Mouse (Mus musculus) embryonic facial prominence, embryonic 13.5 days (tissue): ENCODE data around the gene Klk1b26. TPM values are rescaled to one million over a fixed set of nuclear protein-coding genes. Genes with fewer than 3 reads are reported as not detected.
"Not testable (repeated sequence)": the region's sequence is repeated elsewhere in the genome, so short reads cannot be mapped to it uniquely, and the experiment has no call there.

Experiments
- ATAC-seq: fragments of 200-750 bp; cut with Nextera tagmentation; 2 replicates; pipeline ENCODE4 v1.8.0; 2017; ENCODE audit warnings: low read depth; ENCODE audit not compliant: insufficient number of reproducible peaks, insufficient read depth, low FRiP score, low TSS enrichment
- H3K27ac ChIP-seq: fragments of 300-500 bp; sonication (generic); 2 replicates; pipeline ENCODE4 v1.5.1; 2015; ENCODE audit warnings: moderate library complexity, mild to moderate bottlenecking, inconsistent platforms
- H3K27me3 ChIP-seq: fragments of 300-500 bp; sonication (generic); 2 replicates; pipeline ENCODE4 v1.6.1; 2015; ENCODE audit warnings: mild to moderate bottlenecking, inconsistent platforms
- H3K36me3 ChIP-seq: fragments of 300-500 bp; sonication (generic); 2 replicates; pipeline ENCODE4 v1.6.1; 2015; ENCODE audit warnings: mild to moderate bottlenecking, inconsistent platforms
- H3K4me1 ChIP-seq: fragments of 300-500 bp; sonication (generic); 2 replicates; pipeline ENCODE4 v1.6.1; 2015; ENCODE audit warnings: inconsistent platforms
- H3K4me2 ChIP-seq: fragments of 300-500 bp; sonication (generic); 2 replicates; pipeline ENCODE4 v1.6.1; 2015; ENCODE audit warnings: moderate library complexity, mild to moderate bottlenecking, inconsistent platforms
- H3K4me3 ChIP-seq: fragments of 300-500 bp; sonication (generic); 2 replicates; pipeline ENCODE4 v1.5.1; 2015; ENCODE audit warnings: mild to moderate bottlenecking, inconsistent platforms
- H3K9ac ChIP-seq: fragments of 300-500 bp; sonication (generic); 2 replicates; pipeline ENCODE4 v1.6.1; 2015; ENCODE audit warnings: mild to moderate bottlenecking, inconsistent platforms
- H3K9me3 ChIP-seq: fragments of 300-500 bp; sonication (generic); 2 replicates; pipeline ENCODE4 v1.6.1; 2016; ENCODE audit warnings: inconsistent platforms
- WGBS: fragments of 180-500 bp; shearing (Covaris S2); methylation state at CpG from one replicate; pipeline ENCODE4 v1.1.7; 2015; ENCODE audit warnings: mixed read lengths; 5-methylcytosine and 5-hydroxymethylcytosine counted together
- polyA plus RNA-seq: library from polyadenylated mRNA; unstranded; fragments of >200 nt; fragmentation: Nextera tagmentation; extraction: Ambion mirVana; gene quantifications from 2 replicates; pipeline ENCODE4 v1.2.1, GENCODE M21; 2015

Gene Klk1b26
- polyA plus RNA-seq = not detected in 2 replicates

- H3K4me2 ChIP-seq, H3K4me3 ChIP-seq, H3K36me3 ChIP-seq, ATAC-seq, H3K27me3 ChIP-seq, H3K9me3 ChIP-seq, H3K9ac ChIP-seq, H3K4me1 ChIP-seq, H3K27ac ChIP-seq: not testable (repeated sequence)
Measured at GRCm38 (mm10) chr7:44011868-44012267, at the start of gene Klk1b26. Gene Klk1b26 (plus strand): TSS chr7:44012168.

- no peak for ATAC-seq
- no peak within 1 kb of the TSS for H3K9ac ChIP-seq
- H3K4me1 ChIP-seq = no peaks in the 10 kb centered on the region
- 63% methylated on average over 3 of the region's 3 CpGs for WGBS
- H3K36me3 ChIP-seq = no peaks in the 10 kb centered on the region
- H3K27me3 ChIP-seq = no peaks in the 10 kb centered on the region
- no peak within 1 kb of the TSS for H3K4me3 ChIP-seq
- no peak within 1 kb of the TSS for H3K4me2 ChIP-seq
- no peaks in the 10 kb centered on the region for H3K9me3 ChIP-seq
- no peak within 1 kb of the TSS for H3K27ac ChIP-seq
Measured at GRCm38 (mm10) chr7:43966451-43966850, 45.5 kb upstream of the Klk1b26 start, which contains the start of gene Klk1b1. Gene Klk1b1 (plus strand): TSS chr7:43966751.

GRCm38 (mm10) chr7:43967058-43967457, 44.9 kb upstream of the Klk1b26 start:
- 77% methylated on average over 3 of the region's 3 CpGs for WGBS
- Histone ChIP-seq H3K27ac (no peak overlapping the region), H3K9ac (no peak overlapping the region), H3K4me2 (no peak overlapping the region), H3K4me3 (no peak overlapping the region), H3K27me3 (no peaks in the 10 kb centered on the region), H3K36me3 (no peaks in the 10 kb centered on the region), H3K9me3 (no peaks in the 10 kb centered on the region), H3K4me1 (no peaks in the 10 kb centered on the region)
- no peak for ATAC-seq

- Histone ChIP-seq H3K36me3 (no peaks in the 10 kb centered on the region), H3K9me3 (no peaks in the 10 kb centered on the region), H3K9ac (no peak overlapping the region), H3K27ac (no peak overlapping the region), H3K27me3 (no peaks in the 10 kb centered on the region), H3K4me2 (no peak overlapping the region), H3K4me1 (no peaks in the 10 kb centered on the region), H3K4me3 (no peak overlapping the region)
- no peak for ATAC-seq
- 79% methylated on average over 2 of the region's 2 CpGs for WGBS
Measured at GRCm38 (mm10) chr7:43967612-43968011, 44.4 kb upstream of the Klk1b26 start.

- not testable (repeated sequence) for H3K4me1 ChIP-seq, H3K4me3 ChIP-seq, ATAC-seq, H3K27me3 ChIP-seq, H3K9ac ChIP-seq, H3K27ac ChIP-seq, H3K36me3 ChIP-seq, H3K9me3 ChIP-seq, H3K4me2 ChIP-seq
- WGBS = 83% methylated on average over 1 of the region's 1 CpGs
Measured at GRCm38 (mm10) chr7:43975761-43976160, 36.2 kb upstream of the Klk1b26 start, which contains the start of gene Klk1b9. Gene Klk1b9 (plus strand): TSS chr7:43976061.

GRCm38 (mm10) chr7:43985657-43986056, 26.3 kb upstream of the Klk1b26 start:
- Histone ChIP-seq H3K4me2 (no peak overlapping the region), H3K9me3 (no peaks in the 10 kb centered on the region), H3K4me1 (no peaks in the 10 kb centered on the region), H3K27ac (no peak overlapping the region), H3K9ac (no peak overlapping the region), H3K36me3 (no peaks in the 10 kb centered on the region), H3K27me3 (no peaks in the 10 kb centered on the region), H3K4me3 (no peak overlapping the region)
- no peak for ATAC-seq

- WGBS = 63% methylated on average over 1 of the region's 1 CpGs
- H3K4me2 ChIP-seq, ATAC-seq, H3K4me1 ChIP-seq, H3K9ac ChIP-seq, H3K4me3 ChIP-seq, H3K27me3 ChIP-seq, H3K27ac ChIP-seq, H3K36me3 ChIP-seq, H3K9me3 ChIP-seq: not testable (repeated sequence)
Measured at GRCm38 (mm10) chr7:43994821-43995220, 17.1 kb upstream of the Klk1b26 start.

GRCm38 (mm10) chr7:43995577-43995976, 16.4 kb upstream of the Klk1b26 start, which contains the start of gene Klk1b11:
Gene Klk1b11 (plus strand): TSS chr7:43995877.
- 89% methylated on average over 4 of the region's 4 CpGs for WGBS
- not testable (repeated sequence) for H3K4me3 ChIP-seq, H3K27me3 ChIP-seq, ATAC-seq, H3K27ac ChIP-seq, H3K9ac ChIP-seq, H3K4me2 ChIP-seq, H3K36me3 ChIP-seq, H3K9me3 ChIP-seq, H3K4me1 ChIP-seq

GRCm38 (mm10) chr7:44004847-44005246, 7.1 kb upstream of the Klk1b26 start:
- H3K4me1 ChIP-seq = no peaks in the 10 kb centered on the region
- no peak overlapping the region for H3K27ac ChIP-seq
- no peak for ATAC-seq
- H3K36me3 ChIP-seq = no peaks in the 10 kb centered on the region
- no peak overlapping the region for H3K4me3 ChIP-seq
- no peaks in the 10 kb centered on the region for H3K9me3 ChIP-seq
- H3K27me3 ChIP-seq = no peaks in the 10 kb centered on the region
- H3K4me2 ChIP-seq = no peak overlapping the region
- H3K9ac ChIP-seq = no peak overlapping the region

- not testable (repeated sequence) for H3K27me3 ChIP-seq, H3K27ac ChIP-seq, ATAC-seq, H3K36me3 ChIP-seq, H3K4me3 ChIP-seq, H3K4me1 ChIP-seq, H3K4me2 ChIP-seq, H3K9ac ChIP-seq, H3K9me3 ChIP-seq
- 82% methylated on average over 6 of the region's 6 CpGs for WGBS
Measured at GRCm38 (mm10) chr7:44014666-44015065, 2.7 kb downstream of the Klk1b26 start.

- no peak overlapping the region for H3K27ac ChIP-seq
- H3K36me3 ChIP-seq = no peaks in the 10 kb centered on the region
- WGBS = 87% methylated on average over 5 of the region's 5 CpGs
- H3K9me3 ChIP-seq = no peaks in the 10 kb centered on the region
- no peak overlapping the region for H3K9ac ChIP-seq
- ATAC-seq = no peak
- H3K27me3 ChIP-seq = no peaks in the 10 kb centered on the region
- no peaks in the 10 kb centered on the region for H3K4me1 ChIP-seq
- no peak overlapping the region for H3K4me3 ChIP-seq
- H3K4me2 ChIP-seq = no peak overlapping the region
Measured at GRCm38 (mm10) chr7:44015071-44015470, 3.1 kb downstream of the Klk1b26 start.

- H3K36me3 ChIP-seq, H3K4me2 ChIP-seq, H3K27ac ChIP-seq, ATAC-seq, H3K9me3 ChIP-seq, H3K27me3 ChIP-seq, H3K4me1 ChIP-seq, H3K4me3 ChIP-seq, H3K9ac ChIP-seq: not testable (repeated sequence)
- 76% methylated on average over 3 of the region's 3 CpGs for WGBS
Measured at GRCm38 (mm10) chr7:44051990-44052389, 40.0 kb downstream of the Klk1b26 start, which contains the start of gene Klk1b27. Gene Klk1b27 (plus strand): TSS chr7:44052290.
